Mouse (Mus musculus) embryonic facial prominence, embryonic 15.5 days (tissue): ENCODE measurements around the gene Zfp697. TPM values are rescaled to one million over a fixed set of nuclear protein-coding genes. Genes with fewer than 3 reads are reported as not detected.
"Not testable (repeated sequence)": the region's sequence is repeated elsewhere in the genome, so short reads cannot be mapped to it uniquely, and the experiment has no call there.

ENCODE experiments used
- ATAC-seq: fragments of 200-750 bp; cut with Nextera tagmentation; 2 replicates; pipeline ENCODE4 v1.8.0; 2017; ENCODE audit warnings: low read depth, moderate TSS enrichment; ENCODE audit not compliant: insufficient number of reproducible peaks, low FRiP score, low TSS enrichment
- H3K27ac ChIP-seq: fragments of 300-500 bp; sonication (generic); replicated peaks from 2 replicates; pipeline ENCODE4 v1.5.1; 2015; ENCODE audit warnings: mild to moderate bottlenecking, inconsistent platforms
- H3K27me3 ChIP-seq: fragments of 300-500 bp; sonication (generic); 2 replicates; pipeline ENCODE4 v1.6.1; 2015; ENCODE audit warnings: inconsistent platforms
- H3K36me3 ChIP-seq: fragments of 300-500 bp; sonication (generic); 2 replicates; pipeline ENCODE4 v1.6.1; 2015; ENCODE audit warnings: mild to moderate bottlenecking, inconsistent platforms
- H3K4me1 ChIP-seq: fragments of 300-500 bp; sonication (generic); 2 replicates; pipeline ENCODE4 v1.6.1; 2015; ENCODE audit warnings: inconsistent platforms
- H3K4me2 ChIP-seq: fragments of 300-500 bp; sonication (generic); replicated peaks from 2 replicates; pipeline ENCODE4 v1.6.1; 2015; ENCODE audit warnings: mild to moderate bottlenecking, inconsistent platforms
- H3K4me3 ChIP-seq: fragments of 300-500 bp; sonication (generic); replicated peaks from 2 replicates; pipeline ENCODE4 v1.5.1; 2015; ENCODE audit warnings: mild to moderate bottlenecking, inconsistent platforms
- H3K9ac ChIP-seq: fragments of 300-500 bp; sonication (generic); 2 replicates; pipeline ENCODE4 v1.6.1; 2015; ENCODE audit warnings: inconsistent platforms
- H3K9me3 ChIP-seq: fragments of 300-500 bp; sonication (generic); replicated peaks from 2 replicates; pipeline ENCODE4 v1.6.1; 2016; ENCODE audit warnings: inconsistent platforms
- WGBS: fragments of 180-500 bp; shearing (Covaris S2); methylation state at CpG from one replicate; pipeline ENCODE4 v1.1.7; 2015; 5-methylcytosine and 5-hydroxymethylcytosine counted together
- polyA plus RNA-seq: library from polyadenylated mRNA; unstranded; fragments of >200 nt; fragmentation: Nextera tagmentation; extraction: Ambion mirVana; gene quantifications from 2 replicates; pipeline ENCODE4 v1.2.1, GENCODE M21; 2015

Gene Zfp697
- polyA plus RNA-seq, 1 experiment from 2014 or later, result 6.0 TPM

GRCm38 (mm10) chr3:98406569-98407144 is 24.4 kb downstream of the Zfp697 start:
- WGBS, result 58% methylated on average over 12 of the region's 12 CpGs
- not testable (repeated sequence) for H3K4me3 ChIP-seq, H3K9me3 ChIP-seq, H3K9ac ChIP-seq, H3K4me2 ChIP-seq, H3K27me3 ChIP-seq, H3K27ac ChIP-seq, ATAC-seq, H3K36me3 ChIP-seq, H3K4me1 ChIP-seq

GRCm38 (mm10) chr3:98407261-98407780 is 25.1 kb downstream of the Zfp697 start:
- WGBS, result 65% methylated on average over 5 of the region's 5 CpGs
- H3K27me3 ChIP-seq, H3K9me3 ChIP-seq, H3K4me2 ChIP-seq, H3K4me3 ChIP-seq, H3K27ac ChIP-seq, H3K9ac ChIP-seq, ATAC-seq, H3K4me1 ChIP-seq, H3K36me3 ChIP-seq: not testable (repeated sequence)

GRCm38 (mm10) chr3:98410619-98411580 is 28.6 kb downstream of the Zfp697 start:
- WGBS, result 89% methylated on average over 17 of the region's 27 CpGs

GRCm38 (mm10) chr3:98413733-98414132 is 31.5 kb downstream of the Zfp697 start:
- H3K27ac ChIP-seq, result no peak overlapping the region
- peaks cover 6% of the 10 kb centered on the region; the same call in 1 of the 2 replicates for H3K4me1 ChIP-seq
- 77% methylated on average over 2 of the region's 2 CpGs for WGBS
- no peaks in the 10 kb centered on the region for H3K36me3 ChIP-seq
- H3K4me3 ChIP-seq, result no peak overlapping the region
- no peak for ATAC-seq
- H3K9ac ChIP-seq, result no peak overlapping the region
- no peaks in the 10 kb centered on the region for H3K27me3 ChIP-seq
- no peak overlapping the region for H3K4me2 ChIP-seq
- no peaks in the 10 kb centered on the region for H3K9me3 ChIP-seq

More at GRCm38 (mm10) chr3:98410619-98411580, 28.6 kb downstream of the Zfp697 start:
- H3K4me2 ChIP-seq, H3K27me3 ChIP-seq, H3K4me3 ChIP-seq, H3K36me3 ChIP-seq, H3K9me3 ChIP-seq, H3K4me1 ChIP-seq, H3K27ac ChIP-seq, H3K9ac ChIP-seq: not testable (repeated sequence)
- peak; percentile 71; the same call in 1 of the 2 replicates for ATAC-seq

GRCm38 (mm10) chr3:98414296-98414695 is 32.0 kb downstream of the Zfp697 start:
- WGBS, result 77% methylated on average over 3 of the region's 3 CpGs
- H3K27me3 ChIP-seq, result no peaks in the 10 kb centered on the region
- no peak overlapping the region for H3K9ac ChIP-seq
- H3K4me2 ChIP-seq, result no peak overlapping the region
- no peak for ATAC-seq
- no peak overlapping the region for H3K4me3 ChIP-seq
- H3K27ac ChIP-seq, result no peak overlapping the region
- no peaks in the 10 kb centered on the region for H3K9me3 ChIP-seq
- H3K4me1 ChIP-seq, result peaks cover 6% of the 10 kb centered on the region; the same call in 1 of the 2 replicates
- no peaks in the 10 kb centered on the region for H3K36me3 ChIP-seq

GRCm38 (mm10) chr3:98416426-98417250 is 34.4 kb downstream of the Zfp697 start:
- peaks cover 6% of the 10 kb centered on the region; the same call in 1 of the 2 replicates for H3K4me1 ChIP-seq
- no peaks in the 10 kb centered on the region for H3K36me3 ChIP-seq
- no peak overlapping the region for H3K4me2 ChIP-seq
- H3K9ac ChIP-seq, result no peak overlapping the region
- no peak for ATAC-seq
- H3K9me3 ChIP-seq, result no peaks in the 10 kb centered on the region
- H3K27ac ChIP-seq, result no peak overlapping the region
- 81% methylated on average over 5 of the region's 5 CpGs for WGBS
- H3K4me3 ChIP-seq, result no peak overlapping the region
- H3K27me3 ChIP-seq, result no peaks in the 10 kb centered on the region

GRCm38 (mm10) chr3:98417328-98417727 is 35.1 kb downstream of the Zfp697 start:
- Histone ChIP-seq H3K4me1 (peaks cover 6% of the 10 kb centered on the region; the same call in 1 of the 2 replicates), H3K9me3 (no peaks in the 10 kb centered on the region), H3K27me3 (no peaks in the 10 kb centered on the region), H3K36me3 (no peaks in the 10 kb centered on the region), H3K9ac (no peak overlapping the region), H3K27ac (no peak overlapping the region), H3K4me3 (no peak overlapping the region), H3K4me2 (no peak overlapping the region)
- WGBS, result 51% methylated on average over 4 of the region's 4 CpGs
- 0 out of 2 replicates have a peak, but pooled peaks have one; percentile 44 for ATAC-seq

GRCm38 (mm10) chr3:98418991-98419785 is 36.9 kb downstream of the Zfp697 start:
- Histone ChIP-seq H3K4me3 (no peak overlapping the region), H3K4me2 (no peak overlapping the region), H3K27me3 (no peaks in the 10 kb centered on the region), H3K9me3 (no peaks in the 10 kb centered on the region), H3K27ac (no peak overlapping the region), H3K4me1 (peaks cover 6% of the 10 kb centered on the region; the same call in 1 of the 2 replicates), H3K9ac (no peak overlapping the region), H3K36me3 (no peaks in the 10 kb centered on the region)
- WGBS, result 72% methylated on average over 6 of the region's 6 CpGs
- ATAC-seq, result no peak

GRCm38 (mm10) chr3:98419786-98420070 is 37.5 kb downstream of the Zfp697 start:
- Histone ChIP-seq H3K36me3 (no peaks in the 10 kb centered on the region), H3K4me2 (no peak overlapping the region), H3K4me1 (peaks cover 6% of the 10 kb centered on the region; the same call in 1 of the 2 replicates), H3K9ac (no peak overlapping the region), H3K4me3 (no peak overlapping the region), H3K27ac (no peak overlapping the region), H3K27me3 (no peaks in the 10 kb centered on the region), H3K9me3 (no peaks in the 10 kb centered on the region)
- 54% methylated on average over 4 of the region's 4 CpGs for WGBS
- ATAC-seq, result no peak

- H3K4me3 ChIP-seq, result no peak overlapping the region
- H3K27ac ChIP-seq, result no peak overlapping the region
- no peak for ATAC-seq
- H3K36me3 ChIP-seq, result no peaks in the 10 kb centered on the region
- H3K9me3 ChIP-seq, result no peaks in the 10 kb centered on the region
- H3K4me1 ChIP-seq, result peaks cover 9% of the 10 kb centered on the region
- H3K27me3 ChIP-seq, result peaks cover 17% of the 10 kb centered on the region
- H3K4me2 ChIP-seq, result no peak overlapping the region
- whole genome bisulfite sequencing, result 85% methylated on average over 4 of the region's 4 CpGs
- H3K9ac ChIP-seq, result no peak overlapping the region
Measured at GRCm38 (mm10) chr3:98422926-98423325, 40.7 kb downstream of the Zfp697 start.
